Mouse (Mus musculus) G1E (cell line): Measurements from ENCODE around the gene Zfp566. TPM values are rescaled to one million over a fixed set of nuclear protein-coding genes. Genes with fewer than 3 reads are reported as not detected.

Experiments used
- ATAC-seq: 2 replicates; pipeline ENCODE4 v1.8.0; 2016; ENCODE audit warnings: mild to moderate bottlenecking; ENCODE audit not compliant: insufficient number of reproducible peaks, poor library complexity, low FRiP score, severe bottlenecking; ENCODE audit errors: extremely low read depth
- DNase-seq: peaks from one replicate; pipeline ENCODE4 v3.0.0; 2012; ENCODE audit warnings: low spot score
- H3K27me3 ChIP-seq: 2 replicates; pipeline ENCODE4 v1.6.1; 2012; ENCODE audit warnings: mild to moderate bottlenecking, low read length, inconsistent platforms; ENCODE audit not compliant: insufficient read depth
- H3K36me3 ChIP-seq: replicated peaks from 2 replicates; pipeline ENCODE3; 2012; ENCODE audit warnings: mild to moderate bottlenecking, inconsistent platforms
- H3K4me1 ChIP-seq: 2 replicates; pipeline ENCODE4 v1.6.1; 2012; ENCODE audit warnings: low read depth, low read length, inconsistent platforms, mixed read lengths; ENCODE audit not compliant: insufficient read depth
- H3K4me3 ChIP-seq: 2 replicates; pipeline ENCODE4 v1.5.1; 2012; ENCODE audit warnings: low read depth, mild to moderate bottlenecking, inconsistent platforms, low read length, moderate library complexity, mixed read lengths
- H3K9me3 ChIP-seq: replicated peaks from 2 replicates; pipeline ENCODE4 v1.6.1; 2012; ENCODE audit warnings: inconsistent platforms
- CTCF ChIP-seq: IDR thresholded peaks from 2 replicates; pipeline ENCODE4 v1.5.1; 2012; ENCODE audit warnings: low read depth, low read length, inconsistent platforms, mixed read lengths
- GATA1 ChIP-seq: IDR thresholded peaks from 2 replicates; pipeline ENCODE4 v1.6.1; 2012; ENCODE audit warnings: borderline replicate concordance, low read length, inconsistent platforms, mixed read lengths
- GATA2 ChIP-seq: IDR thresholded peaks from 2 replicates; pipeline ENCODE4 v1.6.1; 2012; ENCODE audit warnings: low read depth, low read length, inconsistent platforms, borderline replicate concordance
- POLR2AphosphoS5 ChIP-seq: IDR thresholded peaks from 2 replicates; pipeline ENCODE4 v1.6.1; 2012; ENCODE audit warnings: low read depth, low read length, inconsistent platforms; ENCODE audit not compliant: insufficient replicate concordance
- TAL1 ChIP-seq: conservative IDR thresholded peaks from 2 replicates; pipeline ENCODE4 v1.6.1; 2012; ENCODE audit warnings: low read depth, low read length, inconsistent platforms, mixed read lengths
- polyA plus RNA-seq: library from polyadenylated mRNA; stranded (reverse); fragments of >175 nt; gene quantifications from 2 replicates; pipeline ENCODE4 v1.2.3, GENCODE M21; 2012
- total RNA-seq, 2 experiments: library from RNA; stranded (forward) in 1 of 2; stranded (reverse) in 1 of 2; fragments of 200-1000 nt in 1 of 2; fragments of >200 nt in 1 of 2; fragmentation: Nextera tagmentation in 1 of 2; gene quantifications; 2 replicates each; pipeline ENCODE4 v1.2.3; 2014 to 2017

Zfp566 gene
- total and polyA plus RNA-seq, 3 experiments: 1.8 to 5.6 (median 2.8) TPM

DNA sequence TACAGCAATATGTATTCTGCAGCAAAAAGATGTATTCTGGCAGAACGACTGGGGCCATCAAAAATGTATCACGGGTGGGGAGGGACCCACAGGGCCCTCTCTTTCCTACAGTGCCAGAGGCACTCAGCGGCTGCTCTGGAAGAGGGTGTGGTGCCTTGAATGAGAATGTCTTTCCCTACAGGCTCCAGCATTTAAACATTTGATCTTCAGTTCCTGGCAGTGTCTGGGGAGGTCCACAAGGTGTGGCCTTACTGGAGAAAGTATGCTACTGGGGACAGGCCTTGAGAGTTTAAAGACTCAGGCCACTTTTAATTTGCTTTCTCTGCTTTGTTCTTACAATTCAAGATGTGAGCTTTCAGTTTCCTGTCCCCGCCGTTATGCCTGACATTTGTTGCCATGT, 25.7 kb upstream of the Zfp566 start:
- H3K27me3 ChIP-seq: peaks cover 2% of the 10 kb centered on the region; the same call in 1 of the 2 replicates
- TF ChIP-seq GATA1: no peak
- TF ChIP-seq POLR2AphosphoS5: no peak
- TF ChIP-seq GATA2: no peak
- no peak for TF ChIP-seq TAL1
- ATAC-seq (no peak), DNase-seq (no peak)
- no peaks in the 10 kb centered on the region for H3K36me3 ChIP-seq
- H3K4me3 ChIP-seq: no peak overlapping the region
- H3K9me3 ChIP-seq: peaks cover 25% of the 10 kb centered on the region
- peaks cover 3% of the 10 kb centered on the region for H3K4me1 ChIP-seq

DNA sequence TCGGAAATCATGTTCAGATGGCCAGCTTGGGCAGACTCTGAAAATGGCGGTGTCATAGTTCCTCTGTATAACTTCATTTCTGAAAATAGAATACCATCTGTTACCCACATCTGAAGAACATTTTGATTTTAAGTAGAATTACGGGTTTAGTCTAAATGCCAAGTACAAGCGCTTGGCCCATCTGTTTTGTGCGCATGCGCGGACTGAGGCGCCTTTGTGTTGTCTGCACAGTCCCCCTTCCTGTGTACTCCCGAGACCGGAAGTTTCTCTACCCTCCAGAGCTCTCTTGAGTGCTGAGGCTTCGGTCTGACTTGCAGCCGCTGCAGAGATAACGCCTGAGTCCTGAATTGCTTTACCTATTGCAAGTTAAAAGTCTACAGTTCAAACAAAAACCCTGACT, 9.0 kb upstream of the Zfp566 start:
- peaks cover 21% of the 10 kb centered on the region for H3K4me1 ChIP-seq
- TF ChIP-seq TAL1 (no peak), POLR2AphosphoS5 (no peak), GATA2 (no peak), CTCF (no peak), GATA1 (no peak)
- DNase-seq (no peak), ATAC-seq (no peak)
- peaks cover 7% of the 10 kb centered on the region for H3K9me3 ChIP-seq
- peaks cover 45% of the 10 kb centered on the region for H3K36me3 ChIP-seq
- no peaks in the 10 kb centered on the region for H3K27me3 ChIP-seq
- H3K4me3 ChIP-seq: no peak overlapping the region

DNA sequence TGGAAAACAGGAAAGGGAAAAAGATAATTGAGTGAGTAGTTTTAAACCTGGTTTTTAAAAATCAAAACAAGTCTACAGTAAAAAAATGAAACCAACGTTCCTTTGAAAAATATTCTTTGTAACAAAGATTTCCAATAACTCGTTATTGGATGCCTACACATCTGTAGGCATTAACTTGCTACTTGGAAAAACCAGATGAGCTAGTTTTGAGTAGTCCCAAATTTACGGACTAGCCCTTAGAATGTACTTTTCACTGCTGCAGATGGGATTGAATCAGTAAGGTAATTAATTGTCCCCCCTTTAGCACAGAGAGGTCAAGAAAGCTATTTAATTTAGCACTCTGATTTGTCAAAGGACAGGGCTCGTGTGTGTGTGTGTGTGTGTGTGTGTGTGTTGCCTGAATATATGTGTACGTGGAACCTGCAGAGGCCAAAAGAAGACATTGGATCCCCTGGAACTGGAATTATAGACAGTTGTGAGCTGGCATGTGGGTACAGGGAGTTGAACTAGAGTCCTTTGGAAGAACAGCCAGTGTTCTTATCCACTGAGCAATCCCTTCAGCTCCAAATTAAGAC, 5.3 kb upstream of the Zfp566 start:
- ATAC-seq: no peak
- Histone ChIP-seq H3K9me3 (no peaks in the 10 kb centered on the region), H3K4me3 (peak overlapping the region; percentile 79), H3K36me3 (peaks cover 22% of the 10 kb centered on the region), H3K27me3 (no peaks in the 10 kb centered on the region), H3K4me1 (peaks cover 36% of the 10 kb centered on the region)
- DNase-seq: no peak
- TF ChIP-seq GATA2: no peak
- no peak for TF ChIP-seq GATA1
- TF ChIP-seq TAL1: no peak
- TF ChIP-seq CTCF: no peak
- no peak for TF ChIP-seq POLR2AphosphoS5

DNA sequence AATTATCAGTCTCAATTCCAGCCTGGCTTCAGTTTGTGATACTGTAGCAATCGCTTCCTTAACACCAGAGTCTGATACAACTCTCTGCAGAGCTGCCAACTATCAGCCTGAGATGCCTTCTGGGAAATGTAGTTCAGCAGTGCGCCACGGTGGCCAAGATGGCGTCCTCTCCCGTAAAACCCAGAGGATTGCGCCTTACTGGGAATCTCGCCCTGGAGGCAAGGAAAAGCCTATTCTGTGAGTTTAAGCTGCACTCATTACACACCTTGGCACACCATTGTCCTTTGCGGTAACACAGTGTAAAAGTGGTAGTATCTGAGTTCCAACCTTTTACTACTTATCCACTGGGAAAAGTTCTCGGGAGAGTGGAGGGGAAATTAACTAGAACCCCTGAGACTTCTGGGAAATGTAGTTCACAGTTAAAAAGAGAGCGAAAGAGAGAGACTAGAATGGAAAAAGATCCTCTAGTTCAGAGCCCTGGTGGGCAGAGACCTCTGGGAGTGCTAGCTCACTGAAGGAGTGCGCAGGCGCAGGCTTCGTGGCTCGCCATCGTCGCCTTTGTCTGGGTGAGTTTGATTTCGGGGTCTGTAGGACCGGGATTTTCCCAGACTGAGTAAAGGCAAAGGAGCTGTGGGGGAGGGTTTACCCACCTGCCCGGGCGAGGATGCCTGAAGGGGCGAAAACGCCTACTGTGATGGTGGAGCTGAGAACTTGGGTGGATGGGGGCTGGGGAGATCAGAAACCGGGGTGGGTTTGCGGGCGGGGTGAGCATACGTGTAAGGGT, 4.5 kb upstream of the Zfp566 start, which contains the start of gene Zfp260:
Gene Zfp260, plus strand, starts transcription at position 132 of the 784 bp plus-strand sequence.
- Histone ChIP-seq H3K9me3 (no peaks in the 10 kb centered on the region), H3K4me1 (peaks cover 39% of the 10 kb centered on the region), H3K27me3 (no peaks in the 10 kb centered on the region), H3K36me3 (peaks cover 19% of the 10 kb centered on the region), H3K4me3 (peak within 1 kb of the TSS; percentile 79)
- no peak for TF ChIP-seq CTCF
- no peak for TF ChIP-seq TAL1
- no peak for TF ChIP-seq POLR2AphosphoS5
- no peak for TF ChIP-seq GATA2
- TF ChIP-seq GATA1: no peak
- DNase-seq (peak; percentile 84), ATAC-seq (peak; percentile 36)

DNA sequence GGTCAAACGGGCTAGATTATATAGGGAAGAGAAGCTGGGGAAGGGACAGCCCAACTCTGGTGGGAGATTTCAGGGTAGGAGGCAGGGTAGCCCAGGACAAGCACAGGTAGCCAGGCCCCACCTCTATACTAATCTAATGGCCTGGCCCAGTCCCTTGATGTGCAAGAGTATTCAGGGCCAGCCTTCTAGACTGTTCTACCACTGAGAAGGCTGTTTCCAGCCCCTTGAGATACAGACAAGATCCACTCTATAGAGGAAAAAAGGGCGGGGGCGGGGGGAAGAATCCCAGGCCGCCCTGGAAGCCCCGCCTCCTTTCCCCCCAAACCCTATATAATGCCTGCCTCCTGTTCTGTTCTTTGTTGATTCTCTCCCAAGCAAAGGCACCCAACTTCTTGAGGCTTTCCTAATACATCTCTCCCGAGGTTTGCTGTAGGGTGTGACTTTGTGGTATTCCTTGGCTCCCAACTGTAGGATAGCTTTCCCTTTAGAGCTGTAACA, 3.6 kb upstream of the Zfp566 start:
- Histone ChIP-seq H3K4me1 (peaks cover 48% of the 10 kb centered on the region), H3K27me3 (no peaks in the 10 kb centered on the region), H3K4me3 (peak overlapping the region; percentile 79; the same call in 1 of the 2 replicates), H3K36me3 (peaks cover 13% of the 10 kb centered on the region), H3K9me3 (no peaks in the 10 kb centered on the region)
- ATAC-seq (no peak), DNase-seq (no peak)
- TF ChIP-seq GATA2: no peak
- no peak for TF ChIP-seq GATA1
- no peak for TF ChIP-seq POLR2AphosphoS5
- no peak for TF ChIP-seq TAL1
- TF ChIP-seq CTCF: no peak

GRCm38 (mm10) chr7:30092666-30093065, 2.3 kb upstream of the Zfp566 start:
- no peak for TF ChIP-seq TAL1
- TF ChIP-seq POLR2AphosphoS5: no peak
- TF ChIP-seq GATA1: no peak
- no peak for TF ChIP-seq GATA2
- no peak for TF ChIP-seq CTCF
- H3K27me3 ChIP-seq: no peaks in the 10 kb centered on the region
- no peaks in the 10 kb centered on the region for H3K9me3 ChIP-seq
- H3K4me3 ChIP-seq: no peak overlapping the region
- peaks cover 8% of the 10 kb centered on the region for H3K36me3 ChIP-seq
- H3K4me1 ChIP-seq: peaks cover 51% of the 10 kb centered on the region
- DNase-seq (no peak), ATAC-seq (no peak)
